Mouse (Mus musculus) neutrophil, adult 5-6 weeks (primary cell): Measurements from ENCODE around the gene Edil3. TPM values are rescaled to one million over a fixed set of nuclear protein-coding genes. Genes with fewer than 3 reads are reported as not detected.
"Not testable (repeated sequence)": the region's sequence is repeated elsewhere in the genome, so short reads cannot be mapped to it uniquely, and the experiment has no call there.

ENCODE experiments used
- ATAC-seq: fragments of 151-379, 151-347 bp; 2 replicates; pipeline ENCODE4 v1.8.0; 2017; ENCODE audit warnings: mild to moderate bottlenecking, moderate TSS enrichment; ENCODE audit not compliant: insufficient number of reproducible peaks, poor library complexity, low FRiP score, severe bottlenecking; ENCODE audit errors: extremely low read depth
- total RNA-seq: library from RNA; stranded (forward); fragments of 200-1000 nt; gene quantifications from 2 replicates; pipeline ENCODE4 v1.2.3, GENCODE M21; 2017

The Edil3 gene
- total RNA-seq, 1 experiment from 2014 or later: 0.47 TPM

GRCm38 (mm10) chr13:88916503-88916902 is 95.2 kb downstream of the Edil3 start:
- no peak for ATAC-seq

DNA sequence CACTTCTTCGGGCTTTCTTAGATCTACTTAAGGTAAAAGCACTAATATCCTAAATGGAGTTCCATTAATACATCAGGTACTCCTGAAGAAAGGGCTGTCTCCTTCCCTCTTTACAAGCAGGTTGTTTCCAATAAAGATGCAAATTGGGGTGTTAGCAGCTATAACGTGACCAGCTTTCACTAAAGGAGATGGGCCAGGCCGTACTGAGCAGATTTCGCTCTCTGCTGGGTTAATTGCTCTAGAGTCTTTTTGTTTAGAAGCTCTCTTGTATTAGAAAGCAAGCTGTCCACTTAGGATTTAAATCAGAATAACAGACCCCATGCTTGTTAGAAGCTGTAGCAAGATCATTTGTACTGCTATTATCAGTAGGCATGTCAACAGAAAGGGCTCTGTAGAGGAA is 108.4 kb downstream of the Edil3 start:
- ATAC-seq: no peak

- no peak for ATAC-seq
Measured at GRCm38 (mm10) chr13:88938564-88938963, 117.3 kb downstream of the Edil3 start.

DNA sequence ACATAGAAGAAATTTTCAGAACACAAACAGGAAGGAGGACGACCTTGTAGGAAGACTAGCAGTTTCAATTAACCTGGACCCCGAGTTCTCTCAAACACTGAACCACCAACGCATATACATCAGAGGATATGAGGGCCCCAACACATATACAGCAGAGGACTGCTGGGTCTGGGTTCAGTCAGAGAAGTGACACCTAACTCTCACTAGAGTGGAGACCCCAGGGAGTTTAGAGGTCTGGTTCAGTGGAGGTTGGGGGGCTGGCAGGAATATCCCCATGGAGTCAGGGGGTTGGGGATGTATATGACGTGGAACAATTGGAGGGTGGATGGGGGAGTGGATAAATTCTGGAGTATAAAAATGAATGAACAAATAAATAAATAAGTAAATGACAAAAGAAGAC is 151.1 kb downstream of the Edil3 start:
- no peak for ATAC-seq

DNA sequence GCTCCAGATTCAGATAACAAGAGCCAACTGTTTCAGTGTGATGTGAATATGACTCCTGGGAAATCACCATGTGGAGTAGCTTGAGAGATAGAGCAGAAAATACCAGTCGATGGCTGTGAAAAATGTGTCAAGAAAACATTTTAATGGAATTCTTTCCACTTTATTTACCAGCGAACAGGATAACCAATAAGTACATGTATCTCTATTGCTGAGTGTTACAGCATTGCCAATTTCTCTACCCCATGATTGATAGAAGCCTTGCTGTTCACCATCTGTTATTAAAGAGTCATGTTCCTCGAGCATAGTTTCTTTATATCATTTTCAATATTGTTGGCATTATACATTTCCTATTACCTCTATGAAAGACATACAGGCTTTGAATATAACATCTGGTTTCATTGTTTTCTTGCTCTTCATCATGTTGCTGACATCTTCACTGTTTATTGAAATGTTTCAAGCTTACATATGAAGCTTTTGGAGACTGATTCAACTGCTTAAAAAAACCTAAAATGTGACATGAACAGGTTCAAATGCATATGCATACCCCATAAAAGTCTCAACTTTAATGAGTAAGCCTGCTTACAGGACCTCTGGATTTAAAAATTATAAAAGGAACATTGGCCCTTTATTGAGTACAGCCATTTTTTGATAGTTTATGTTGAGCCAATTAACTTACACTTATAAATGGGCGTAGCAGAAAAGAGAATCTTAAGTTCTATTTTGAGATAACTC is 186.6 kb downstream of the Edil3 start:
- ATAC-seq: no peak

- ATAC-seq: no peak
Measured at GRCm38 (mm10) chr13:89012500-89012899, 191.2 kb downstream of the Edil3 start.

GRCm38 (mm10) chr13:89029817-89030539 is 208.7 kb downstream of the Edil3 start:
- no peak for ATAC-seq

- no peak for ATAC-seq
Measured at GRCm38 (mm10) chr13:89035711-89036110, 214.4 kb downstream of the Edil3 start.

- ATAC-seq: no peak
Measured at GRCm38 (mm10) chr13:89041495-89041894, 220.2 kb downstream of the Edil3 start.

DNA sequence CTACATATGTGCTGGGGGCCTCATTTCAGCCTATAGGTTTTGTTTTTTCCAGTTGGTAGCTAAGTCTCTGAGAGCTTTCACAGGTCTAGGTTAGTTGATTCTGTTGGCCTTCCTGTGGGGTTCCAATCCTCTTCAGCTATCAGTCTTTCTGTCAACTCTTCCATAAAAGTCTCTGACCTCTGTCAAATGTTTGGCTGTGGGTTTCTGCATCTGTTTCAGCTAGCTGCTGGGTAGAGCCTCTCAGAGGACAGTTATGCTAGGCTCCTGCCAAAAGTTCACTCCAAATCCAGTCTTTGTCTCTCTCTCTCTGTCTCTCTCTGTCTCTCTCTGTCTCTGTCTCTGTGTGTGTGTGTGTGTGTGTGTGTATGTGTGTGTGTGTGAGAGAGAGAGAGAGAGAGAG is 248.9 kb downstream of the Edil3 start:
- ATAC-seq: not testable (repeated sequence)

GRCm38 (mm10) chr13:89076212-89076611 is 254.9 kb downstream of the Edil3 start:
- ATAC-seq: no peak

DNA sequence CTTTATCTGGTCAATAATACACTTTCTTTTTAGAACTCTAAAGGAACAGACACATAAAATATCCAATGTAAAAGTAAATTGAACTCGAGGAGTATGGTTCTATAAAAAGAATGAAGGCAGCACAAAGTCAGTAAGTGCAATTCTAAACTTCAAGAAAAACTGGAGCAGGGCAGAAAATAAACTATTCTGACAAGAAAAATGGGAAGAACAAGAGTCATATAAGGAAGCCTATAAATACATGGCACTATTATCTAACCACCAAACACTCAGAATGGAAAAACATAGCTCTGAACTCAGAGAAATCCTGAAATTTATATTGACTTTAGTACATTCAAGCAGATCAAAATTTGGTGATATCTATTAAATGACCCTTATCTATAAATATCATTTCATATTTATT is 284.6 kb downstream of the Edil3 start:
- no peak for ATAC-seq

GRCm38 (mm10) chr13:89117551-89117950 is 296.3 kb downstream of the Edil3 start:
- ATAC-seq: no peak

GRCm38 (mm10) chr13:89119809-89120208 is 298.5 kb downstream of the Edil3 start:
- no peak for ATAC-seq

DNA sequence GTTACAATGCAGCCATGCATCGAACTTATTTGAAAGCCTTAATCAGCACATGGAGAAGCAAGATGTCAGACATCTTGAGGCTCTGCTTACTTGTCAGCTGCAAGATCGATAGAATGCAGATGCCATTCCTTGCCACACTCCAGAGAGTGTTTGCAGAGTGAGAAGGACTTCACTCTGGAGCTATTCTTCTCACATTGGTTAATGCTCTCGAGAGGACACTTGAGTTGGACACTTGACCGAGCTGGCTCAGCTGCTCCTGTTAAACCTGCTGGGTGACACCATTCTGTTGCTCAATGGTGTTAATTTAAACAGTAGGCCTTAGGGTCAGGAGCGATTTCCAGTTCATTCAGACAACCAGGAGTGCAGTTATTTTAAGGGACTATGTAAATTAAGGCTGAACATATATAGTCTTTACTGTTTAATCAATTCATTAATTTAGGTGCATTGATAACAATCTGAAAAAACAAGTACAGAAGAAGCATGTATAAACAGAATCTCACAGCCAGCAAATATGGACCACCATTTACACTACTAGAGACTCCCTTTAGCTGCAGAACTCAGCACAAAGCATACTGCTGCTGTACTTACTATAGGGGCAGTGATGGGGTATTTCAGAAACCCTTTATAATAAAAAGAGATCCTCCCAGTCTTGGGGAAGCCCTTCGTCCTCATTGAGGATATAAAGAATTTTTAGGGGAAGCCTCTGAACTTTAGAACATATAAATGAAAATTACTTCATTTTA is 301.4 kb downstream of the Edil3 start:
- no peak for ATAC-seq

- ATAC-seq: no peak
Measured at GRCm38 (mm10) chr13:89123396-89123795, 302.1 kb downstream of the Edil3 start.

DNA sequence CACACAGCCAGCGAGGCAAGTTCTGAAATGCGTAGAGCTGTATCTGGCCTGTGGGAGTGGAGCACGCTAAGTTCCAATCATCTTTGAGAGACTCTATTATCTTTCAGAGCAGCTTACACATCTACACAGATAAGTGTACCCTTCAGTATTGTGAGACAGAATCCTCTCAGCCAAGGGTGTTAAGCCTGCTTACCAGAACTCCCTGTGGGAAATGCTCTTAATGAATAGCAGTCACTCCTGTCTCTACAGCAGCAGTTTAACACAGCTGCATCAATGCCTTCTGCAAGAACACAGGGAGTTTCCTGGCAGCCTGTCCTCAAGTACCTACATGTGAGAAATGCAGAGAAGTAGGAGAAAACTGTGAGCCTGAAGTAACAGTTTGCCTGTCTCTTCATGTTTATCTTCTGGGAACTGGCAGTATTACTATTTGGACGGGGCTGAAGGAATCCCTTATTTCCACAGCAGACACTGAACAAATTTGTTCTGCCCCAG is 324.8 kb downstream of the Edil3 start:
- no peak for ATAC-seq

DNA sequence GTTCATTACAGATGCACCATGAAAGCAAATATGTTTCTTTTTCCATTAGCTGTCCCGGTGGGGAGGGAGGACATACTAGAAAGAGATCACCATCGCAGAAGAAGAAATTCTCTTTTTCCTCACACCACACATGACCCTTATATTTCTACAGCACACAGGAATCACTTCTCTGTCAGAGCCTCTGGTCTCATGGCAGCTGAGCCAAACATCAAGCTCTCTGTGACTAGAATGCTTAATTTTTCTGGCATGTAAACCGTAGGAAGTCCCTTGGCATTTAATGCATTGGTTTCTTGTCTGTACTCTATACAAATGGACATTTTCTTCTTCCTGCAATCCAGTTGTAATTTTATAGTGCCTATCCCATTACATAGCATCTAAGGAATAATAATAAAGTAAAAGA is 330.6 kb downstream of the Edil3 start:
- no peak for ATAC-seq

- no peak for ATAC-seq
Measured at GRCm38 (mm10) chr13:89167960-89168359, 346.7 kb downstream of the Edil3 start.

- ATAC-seq: no peak
Measured at GRCm38 (mm10) chr13:89170040-89170439, 348.8 kb downstream of the Edil3 start.
